Mouse (Mus musculus): Measurements from ENCODE around the gene Tbl1x.
A peak's percentile ranks its signal among the peaks of the same experiment; 100 is the strongest.
"Not testable (repeated sequence)": the region's sequence is repeated elsewhere in the genome, so short reads cannot be mapped to it uniquely, and the experiment has no call there.

Tbl1x gene

GRCm38 (mm10) chrX:77510371-77511300 lies at the start of gene Tbl1x:
Tbl1x (plus strand) TSS chrX:77511013.
- DNase-seq, result peak; percentile 71

- DNase-seq, result no peak
These were observed 41.6 kb upstream of the Tbl1x start for GRCm38 (mm10) chrX:77469216-77469615.

- no peak for DNase-seq
These were observed 38.0 kb upstream of the Tbl1x start for GRCm38 (mm10) chrX:77472858-77473257.

- DNase-seq, result no peak
These were observed 37.3 kb upstream of the Tbl1x start for GRCm38 (mm10) chrX:77473511-77473910.

GRCm38 (mm10) chrX:77474551-77474950 lies 36.3 kb upstream of the Tbl1x start:
- no peak for DNase-seq

- no peak for DNase-seq
These were observed 33.3 kb upstream of the Tbl1x start for GRCm38 (mm10) chrX:77477526-77477925.

GRCm38 (mm10) chrX:77487922-77488799 lies 22.7 kb upstream of the Tbl1x start:
- DNase-seq, result no peak

- DNase-seq, result no peak
These were observed 20.7 kb upstream of the Tbl1x start for GRCm38 (mm10) chrX:77490127-77490526.

- peak; percentile 83 for DNase-seq
These were observed 1.7 kb upstream of the Tbl1x start for GRCm38 (mm10) chrX:77509149-77509548.

- peak; percentile 53 for DNase-seq
These were observed 1.0 kb upstream of the Tbl1x start for GRCm38 (mm10) chrX:77509776-77510175.

GRCm38 (mm10) chrX:77511301-77511993 lies 634 bp downstream of the Tbl1x start:
- peak; percentile 52 for DNase-seq

- no peak for DNase-seq
These were observed 1.2 kb downstream of the Tbl1x start for GRCm38 (mm10) chrX:77511994-77512485.

GRCm38 (mm10) chrX:77517274-77518085 lies 6.7 kb downstream of the Tbl1x start:
- DNase-seq, result no peak

- DNase-seq, result no peak
These were observed 8.1 kb downstream of the Tbl1x start for GRCm38 (mm10) chrX:77518929-77519328.

- DNase-seq, result no peak
These were observed 12.1 kb downstream of the Tbl1x start for GRCm38 (mm10) chrX:77522842-77523375.

- no peak for DNase-seq
These were observed 14.4 kb downstream of the Tbl1x start for GRCm38 (mm10) chrX:77525179-77525578.

- DNase-seq, result no peak
These were observed 17.6 kb downstream of the Tbl1x start for GRCm38 (mm10) chrX:77528401-77528800.

- DNase-seq, result no peak
These were observed 20.2 kb downstream of the Tbl1x start for GRCm38 (mm10) chrX:77530997-77531396.

GRCm38 (mm10) chrX:77533922-77534321 lies 23.1 kb downstream of the Tbl1x start:
- no peak for DNase-seq

GRCm38 (mm10) chrX:77539770-77540169 lies 29.0 kb downstream of the Tbl1x start:
- not testable (repeated sequence) for DNase-seq

- no peak for DNase-seq
These were observed 33.2 kb downstream of the Tbl1x start for GRCm38 (mm10) chrX:77544003-77544402.

- DNase-seq, result no peak
These were observed 33.7 kb downstream of the Tbl1x start for GRCm38 (mm10) chrX:77544550-77544949.

Data from thymus, postnatal 25 days (tissue).